Mouse (Mus musculus): ENCODE results near the gene Dclre1b. TPM values are rescaled to one million over a fixed set of nuclear protein-coding genes. Genes with fewer than 3 reads are reported as not detected.
A peak's percentile ranks its signal among the peaks of the same experiment; 100 is the strongest.

Gene Dclre1b
- polyA plus RNA-seq, 1 experiment from 2014 or later, result 18.8 TPM

- Histone ChIP-seq H3K36me3 (replicated peaks; ENCODE audit: control insufficient read depth, insufficient read depth) (no peaks in the 10 kb centered on the region), H3K4me2 (replicated peaks) (no peak overlapping the region), H3K9ac (no peak overlapping the region), H3K27ac (no peak overlapping the region), H3K27me3 (ENCODE audit: control insufficient read depth, insufficient read depth, low read length) (no peaks in the 10 kb centered on the region), H3K4me3 (replicated peaks; ENCODE audit: low read length) (no peak overlapping the region), H3K4me1 (replicated peaks; ENCODE audit: control insufficient read depth, insufficient read depth, low read length) (no peaks in the 10 kb centered on the region), H3K9me3 (ENCODE audit: control insufficient read depth, low read length) (no peaks in the 10 kb centered on the region)
- DNase-seq (ENCODE audit: low spot score), result no peak
- ATAC-seq (ENCODE audit: low FRiP score), result no peak
- 92% methylated on average over 3 of the region's 3 CpGs for WGBS
Measured at GRCm38 (mm10) chr3:103829036-103829435, 19.8 kb upstream of the Dclre1b start.

- Histone ChIP-seq H3K27me3 (ENCODE audit: control insufficient read depth, insufficient read depth, low read length) (no peaks in the 10 kb centered on the region), H3K4me3 (replicated peaks; ENCODE audit: low read length) (no peak overlapping the region), H3K4me1 (replicated peaks; ENCODE audit: control insufficient read depth, insufficient read depth, low read length) (no peaks in the 10 kb centered on the region), H3K36me3 (replicated peaks; ENCODE audit: control insufficient read depth, insufficient read depth) (peaks cover 8% of the 10 kb centered on the region; the same call in 1 of the 2 replicates), H3K4me2 (replicated peaks) (no peak overlapping the region), H3K27ac (no peak overlapping the region), H3K9me3 (ENCODE audit: control insufficient read depth, low read length) (no peaks in the 10 kb centered on the region), H3K9ac (no peak overlapping the region)
- no peak for DNase-seq (ENCODE audit: low spot score)
- no peak for ATAC-seq (ENCODE audit: low FRiP score)
Measured at GRCm38 (mm10) chr3:103827548-103827947, 18.3 kb upstream of the Dclre1b start.

- H3K36me3 ChIP-seq (replicated peaks; ENCODE audit: control insufficient read depth, insufficient read depth), result peaks cover 21% of the 10 kb centered on the region
- no peaks in the 10 kb centered on the region for H3K9me3 ChIP-seq (ENCODE audit: control insufficient read depth, low read length)
- H3K4me3 ChIP-seq (replicated peaks; ENCODE audit: low read length), result no peak overlapping the region
- H3K4me1 ChIP-seq (replicated peaks; ENCODE audit: control insufficient read depth, insufficient read depth, low read length), result peaks cover 15% of the 10 kb centered on the region
- H3K27ac ChIP-seq, result no peak overlapping the region
- DNase-seq (ENCODE audit: low spot score), result no peak
- H3K27me3 ChIP-seq (ENCODE audit: control insufficient read depth, insufficient read depth, low read length), result no peaks in the 10 kb centered on the region
- no peak for ATAC-seq (ENCODE audit: low FRiP score)
- WGBS, result 93% methylated on average over 6 of the region's 6 CpGs
- no peak overlapping the region for H3K9ac ChIP-seq
- no peak overlapping the region for H3K4me2 ChIP-seq (replicated peaks)
Measured at GRCm38 (mm10) chr3:103810967-103811366, 1.7 kb upstream of the Dclre1b start.

- peak; percentile 64 for ATAC-seq (ENCODE audit: low FRiP score)
- 3% methylated on average over 14 of the region's 14 CpGs for WGBS
- Histone ChIP-seq H3K4me2 (replicated peaks) (peak overlapping the region; percentile 68), H3K36me3 (replicated peaks; ENCODE audit: control insufficient read depth, insufficient read depth) (peaks cover 21% of the 10 kb centered on the region), H3K4me1 (replicated peaks; ENCODE audit: control insufficient read depth, insufficient read depth, low read length) (peaks cover 15% of the 10 kb centered on the region), H3K27ac (peak overlapping the region; percentile 86), H3K9me3 (ENCODE audit: control insufficient read depth, low read length) (no peaks in the 10 kb centered on the region), H3K9ac (peak overlapping the region; percentile 82), H3K4me3 (replicated peaks; ENCODE audit: low read length) (peak overlapping the region; percentile 67), H3K27me3 (ENCODE audit: control insufficient read depth, insufficient read depth, low read length) (no peaks in the 10 kb centered on the region)
- DNase-seq (ENCODE audit: low spot score), result no peak
Measured at GRCm38 (mm10) chr3:103809799-103810150, 531 bp upstream of the Dclre1b start.

GRCm38 (mm10) chr3:103805671-103806070 is 3.6 kb downstream of the Dclre1b start:
- Histone ChIP-seq H3K9ac (no peak overlapping the region), H3K4me2 (replicated peaks) (no peak overlapping the region), H3K9me3 (ENCODE audit: control insufficient read depth, low read length) (no peaks in the 10 kb centered on the region), H3K4me1 (replicated peaks; ENCODE audit: control insufficient read depth, insufficient read depth, low read length) (peaks cover 15% of the 10 kb centered on the region), H3K36me3 (replicated peaks; ENCODE audit: control insufficient read depth, insufficient read depth) (peaks cover 38% of the 10 kb centered on the region), H3K4me3 (replicated peaks; ENCODE audit: low read length) (no peak overlapping the region), H3K27me3 (ENCODE audit: control insufficient read depth, insufficient read depth, low read length) (no peaks in the 10 kb centered on the region), H3K27ac (no peak overlapping the region)
- ATAC-seq (ENCODE audit: low FRiP score), result no peak
- DNase-seq (ENCODE audit: low spot score), result no peak
- WGBS, result 90% methylated on average over 1 of the region's 1 CpGs

- Histone ChIP-seq H3K36me3 (replicated peaks; ENCODE audit: control insufficient read depth, insufficient read depth) (peaks cover 38% of the 10 kb centered on the region), H3K27me3 (ENCODE audit: control insufficient read depth, insufficient read depth, low read length) (no peaks in the 10 kb centered on the region), H3K9ac (no peak overlapping the region), H3K4me3 (replicated peaks; ENCODE audit: low read length) (no peak overlapping the region), H3K9me3 (ENCODE audit: control insufficient read depth, low read length) (no peaks in the 10 kb centered on the region), H3K27ac (no peak overlapping the region), H3K4me1 (replicated peaks; ENCODE audit: control insufficient read depth, insufficient read depth, low read length) (peaks cover under 1% of the 10 kb centered on the region; the same call in 1 of the 2 replicates), H3K4me2 (replicated peaks) (no peak overlapping the region)
- no peak for ATAC-seq (ENCODE audit: low FRiP score)
- 92% methylated on average over 8 of the region's 8 CpGs for WGBS
- no peak for DNase-seq (ENCODE audit: low spot score)
Measured at GRCm38 (mm10) chr3:103802861-103803260, 6.4 kb downstream of the Dclre1b start.

- no peak overlapping the region for H3K27ac ChIP-seq
- ATAC-seq (ENCODE audit: low FRiP score) (no peak), DNase-seq (ENCODE audit: low spot score) (no peak)
Measured at GRCm38 (mm10) chr3:103801631-103802531, 7.4 kb downstream of the Dclre1b start.

GRCm38 (mm10) chr3:103799507-103799906 is 9.7 kb downstream of the Dclre1b start:
- H3K27ac ChIP-seq, result no peak overlapping the region
- no peak overlapping the region for H3K4me3 ChIP-seq (replicated peaks; ENCODE audit: low read length)
- ATAC-seq (ENCODE audit: low FRiP score) (no peak), DNase-seq (ENCODE audit: low spot score) (no peak)
- no peak overlapping the region for H3K4me2 ChIP-seq (replicated peaks)
- peaks cover 26% of the 10 kb centered on the region for H3K36me3 ChIP-seq (replicated peaks; ENCODE audit: control insufficient read depth, insufficient read depth)
- no peaks in the 10 kb centered on the region for H3K9me3 ChIP-seq (ENCODE audit: control insufficient read depth, low read length)
- H3K4me1 ChIP-seq (replicated peaks; ENCODE audit: control insufficient read depth, insufficient read depth, low read length), result no peaks in the 10 kb centered on the region
- 79% methylated on average over 2 of the region's 2 CpGs for WGBS
- H3K27me3 ChIP-seq (ENCODE audit: control insufficient read depth, insufficient read depth, low read length), result no peaks in the 10 kb centered on the region
- no peak overlapping the region for H3K9ac ChIP-seq

More at GRCm38 (mm10) chr3:103801631-103802531, 7.4 kb downstream of the Dclre1b start:
- H3K4me2 ChIP-seq (replicated peaks), result no peak overlapping the region
- no peaks in the 10 kb centered on the region for H3K27me3 ChIP-seq (ENCODE audit: control insufficient read depth, insufficient read depth, low read length)
- peaks cover 38% of the 10 kb centered on the region for H3K36me3 ChIP-seq (replicated peaks; ENCODE audit: control insufficient read depth, insufficient read depth)
- no peak overlapping the region for H3K4me3 ChIP-seq (replicated peaks; ENCODE audit: low read length)
- no peak overlapping the region for H3K9ac ChIP-seq
- H3K4me1 ChIP-seq (replicated peaks; ENCODE audit: control insufficient read depth, insufficient read depth, low read length), result no peaks in the 10 kb centered on the region
- H3K9me3 ChIP-seq (ENCODE audit: control insufficient read depth, low read length), result no peaks in the 10 kb centered on the region
- WGBS, result 79% methylated on average over 10 of the region's 10 CpGs

- no peak overlapping the region for H3K9ac ChIP-seq
Measured at GRCm38 (mm10) chr3:103796389-103796788, 12.9 kb downstream of the Dclre1b start.

More at GRCm38 (mm10) chr3:103796389-103796788, 12.9 kb downstream of the Dclre1b start:
- no peaks in the 10 kb centered on the region for H3K36me3 ChIP-seq (replicated peaks; ENCODE audit: control insufficient read depth, insufficient read depth)
- no peak overlapping the region for H3K27ac ChIP-seq
- 69% methylated on average over 2 of the region's 2 CpGs for WGBS
- no peaks in the 10 kb centered on the region for H3K27me3 ChIP-seq (ENCODE audit: control insufficient read depth, insufficient read depth, low read length)
- ATAC-seq (ENCODE audit: low FRiP score), result no peak
- DNase-seq (ENCODE audit: low spot score), result no peak
- H3K9me3 ChIP-seq (ENCODE audit: control insufficient read depth, low read length), result no peaks in the 10 kb centered on the region
- no peak overlapping the region for H3K4me2 ChIP-seq (replicated peaks)
- no peaks in the 10 kb centered on the region for H3K4me1 ChIP-seq (replicated peaks; ENCODE audit: control insufficient read depth, insufficient read depth, low read length)
- H3K4me3 ChIP-seq (replicated peaks; ENCODE audit: low read length), result no peak overlapping the region

Measured in hindbrain, embryonic 14.5 days (tissue).